Mouse (Mus musculus): Measurements from ENCODE around the gene Sntb2. TPM values are rescaled to one million over a fixed set of nuclear protein-coding genes. Genes with fewer than 3 reads are reported as not detected.

Sntb2 gene
- total and polyA plus RNA-seq, 2 experiments from 2014 or later = 3.0 to 6.9 TPM

DNA sequence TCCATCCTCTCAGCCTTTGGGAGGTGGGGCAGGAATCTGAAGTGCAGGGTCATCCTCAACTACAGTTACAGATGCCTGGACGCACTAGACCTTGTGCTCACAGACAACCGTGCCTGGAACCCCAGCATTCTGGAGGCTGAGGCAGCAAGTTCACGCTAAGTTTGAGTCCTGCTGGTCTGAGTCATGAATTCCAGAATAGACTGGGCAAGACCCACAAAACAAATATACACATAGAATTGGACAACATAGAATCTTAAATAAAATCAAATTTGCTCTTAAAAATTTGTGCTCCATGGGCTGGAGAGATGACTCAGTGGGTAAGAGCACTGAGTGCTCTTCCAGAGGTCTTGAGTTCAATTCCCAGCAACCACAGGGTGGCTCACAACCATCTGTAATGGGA, 21.5 kb downstream of the Sntb2 start:
- Histone ChIP-seq H3K9me3 (ENCODE audit: low read length) (no peaks in the 10 kb centered on the region), H3K27me3 (ENCODE audit: insufficient read depth, low read length) (no peaks in the 10 kb centered on the region; the same call in 1 of the 2 replicates), H3K4me2 (ENCODE audit: low read depth) (no peak overlapping the region), H3K9ac (no peak overlapping the region), H3K4me1 (ENCODE audit: insufficient read depth) (no peaks in the 10 kb centered on the region), H3K4me3 (ENCODE audit: low read depth, low read length) (no peak overlapping the region), H3K27ac (ENCODE audit: low read depth, low read length) (no peak overlapping the region), H3K36me3 (ENCODE audit: insufficient read depth) (no peaks in the 10 kb centered on the region)
- 81% methylated on average over 3 of the region's 3 CpGs for WGBS
- ATAC-seq (no peak), DNase-seq (no peak)
- no peak for TF ChIP-seq CTCF (IDR thresholded peaks at IDR 0.05; ENCODE audit: low read depth)

DNA sequence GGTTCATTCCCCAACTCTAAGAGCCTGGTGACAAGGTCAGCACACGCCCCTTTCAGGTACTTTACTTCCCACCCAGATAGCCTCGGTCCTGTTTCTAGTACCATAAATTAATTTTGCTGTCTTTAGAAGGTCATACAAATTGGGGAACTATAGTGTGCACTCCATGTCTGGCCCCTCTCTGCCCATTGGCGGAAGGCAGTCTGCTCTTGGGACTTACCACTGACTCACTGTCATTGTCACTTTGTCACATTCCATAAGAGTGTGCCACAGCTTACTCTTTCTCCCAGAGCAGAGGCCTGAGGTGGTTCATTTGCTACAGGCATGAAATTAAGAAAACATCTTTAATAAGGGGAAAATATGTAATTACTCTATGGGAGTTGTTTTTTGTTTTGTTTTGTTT, 22.7 kb downstream of the Sntb2 start:
- no peaks in the 10 kb centered on the region for H3K27me3 ChIP-seq (ENCODE audit: insufficient read depth, low read length)
- H3K9me3 ChIP-seq (ENCODE audit: low read length) = no peaks in the 10 kb centered on the region
- no peak overlapping the region for H3K4me3 ChIP-seq (ENCODE audit: low read depth, low read length)
- DNase-seq (no peak), ATAC-seq (no peak)
- TF ChIP-seq CTCF (IDR thresholded peaks at IDR 0.05; ENCODE audit: low read depth) = no peak
- no peaks in the 10 kb centered on the region for H3K4me1 ChIP-seq (ENCODE audit: insufficient read depth)
- no peak overlapping the region for H3K4me2 ChIP-seq (ENCODE audit: low read depth)
- WGBS = 94% methylated on average over 3 of the region's 3 CpGs
- H3K27ac ChIP-seq (ENCODE audit: low read depth, low read length) = no peak overlapping the region
- no peak overlapping the region for H3K9ac ChIP-seq
- H3K36me3 ChIP-seq (ENCODE audit: insufficient read depth) = no peaks in the 10 kb centered on the region

DNA sequence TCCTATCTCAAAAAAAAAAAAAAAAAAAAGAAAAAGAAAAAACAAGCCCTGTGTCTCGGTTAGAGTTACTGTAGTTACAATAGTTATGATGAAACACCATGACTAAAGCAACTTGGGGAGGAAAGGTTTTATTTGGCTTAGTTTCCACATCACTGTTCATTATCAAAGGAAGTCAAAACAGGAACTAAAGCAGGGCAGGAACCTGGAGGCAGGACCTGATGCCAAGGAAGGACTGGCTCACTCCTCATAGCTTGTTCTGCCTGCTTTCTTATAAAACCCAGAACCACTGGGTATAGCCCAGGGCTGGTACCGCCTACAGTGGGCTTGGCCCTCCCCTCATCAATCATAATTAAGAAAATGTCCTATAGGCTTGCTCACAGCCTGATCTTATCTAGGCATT, 24.1 kb downstream of the Sntb2 start:
- Histone ChIP-seq H3K36me3 (ENCODE audit: insufficient read depth) (no peaks in the 10 kb centered on the region), H3K4me2 (ENCODE audit: low read depth) (no peak overlapping the region), H3K4me1 (ENCODE audit: insufficient read depth) (no peaks in the 10 kb centered on the region), H3K27ac (ENCODE audit: low read depth, low read length) (no peak overlapping the region), H3K27me3 (ENCODE audit: insufficient read depth, low read length) (no peaks in the 10 kb centered on the region), H3K4me3 (ENCODE audit: low read depth, low read length) (no peak overlapping the region), H3K9me3 (ENCODE audit: low read length) (no peaks in the 10 kb centered on the region), H3K9ac (no peak overlapping the region)
- no peak for TF ChIP-seq CTCF (IDR thresholded peaks at IDR 0.05; ENCODE audit: low read depth)
- 81% methylated on average over 2 of the region's 2 CpGs for WGBS
- DNase-seq = no peak
- ATAC-seq = no peak

DNA sequence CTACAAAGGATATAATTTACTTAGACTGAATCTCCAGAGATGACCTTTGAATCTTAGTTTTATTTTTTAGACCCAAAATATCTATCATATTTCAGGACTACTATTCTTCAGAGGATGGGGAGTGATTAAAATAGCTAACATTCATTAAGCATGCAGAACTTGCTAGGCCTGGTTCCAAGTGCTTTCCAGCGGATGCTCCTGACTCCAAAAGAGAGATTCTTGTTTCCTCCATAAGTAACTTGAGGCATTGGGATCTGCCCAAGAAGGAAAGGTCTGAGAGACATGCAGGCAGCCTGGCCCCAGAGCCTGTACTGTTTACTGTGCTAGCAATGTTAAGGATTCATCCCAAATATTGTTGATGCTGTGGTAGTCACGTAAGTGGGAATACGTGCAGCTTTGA, 26.8 kb downstream of the Sntb2 start:
- Histone ChIP-seq H3K4me1 (ENCODE audit: insufficient read depth) (no peaks in the 10 kb centered on the region), H3K27ac (ENCODE audit: low read depth, low read length) (no peak overlapping the region), H3K9me3 (ENCODE audit: low read length) (no peaks in the 10 kb centered on the region), H3K4me2 (ENCODE audit: low read depth) (no peak overlapping the region), H3K27me3 (ENCODE audit: insufficient read depth, low read length) (no peaks in the 10 kb centered on the region), H3K36me3 (ENCODE audit: insufficient read depth) (no peaks in the 10 kb centered on the region), H3K4me3 (ENCODE audit: low read depth, low read length) (no peak overlapping the region), H3K9ac (no peak overlapping the region)
- DNase-seq = no peak
- ATAC-seq = no peak
- no peak for TF ChIP-seq CTCF (IDR thresholded peaks at IDR 0.05; ENCODE audit: low read depth)
- 77% methylated on average over 3 of the region's 3 CpGs for WGBS

- DNase-seq (no peak), ATAC-seq (no peak)
- TF ChIP-seq CTCF (IDR thresholded peaks at IDR 0.05; ENCODE audit: low read depth) = no peak
- no peaks in the 10 kb centered on the region for H3K36me3 ChIP-seq (ENCODE audit: insufficient read depth)
- no peak overlapping the region for H3K27ac ChIP-seq (ENCODE audit: low read depth, low read length)
- WGBS = 34% methylated on average over 6 of the region's 6 CpGs
- no peaks in the 10 kb centered on the region for H3K9me3 ChIP-seq (ENCODE audit: low read length)
- no peaks in the 10 kb centered on the region for H3K27me3 ChIP-seq (ENCODE audit: insufficient read depth, low read length)
- no peak overlapping the region for H3K9ac ChIP-seq
- no peak overlapping the region for H3K4me2 ChIP-seq (ENCODE audit: low read depth)
- no peaks in the 10 kb centered on the region for H3K4me1 ChIP-seq (ENCODE audit: insufficient read depth)
- no peak overlapping the region for H3K4me3 ChIP-seq (ENCODE audit: low read depth, low read length)
Measured at GRCm38 (mm10) chr8:106963365-106963764, 27.8 kb downstream of the Sntb2 start.

DNA sequence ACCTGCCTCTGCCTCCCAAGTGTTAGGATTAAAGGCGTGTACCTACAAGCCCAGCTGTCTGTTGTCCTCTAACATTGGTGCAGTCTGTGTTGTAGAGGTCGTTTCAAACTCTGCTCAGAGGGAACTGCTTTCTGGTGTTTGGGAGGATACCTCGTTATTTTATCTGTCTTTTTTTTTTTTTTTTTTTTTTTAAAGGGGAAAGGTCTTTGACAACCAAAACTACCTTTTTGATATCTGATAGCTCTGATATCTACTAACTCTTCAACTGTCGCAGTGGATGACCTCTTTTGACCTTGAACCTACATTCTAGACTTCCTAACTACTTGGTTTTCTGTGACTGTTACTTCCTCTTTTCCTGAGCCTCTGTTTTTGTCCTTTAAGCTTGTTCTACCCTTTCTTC, 29.0 kb downstream of the Sntb2 start:
- no peak for DNase-seq
- Histone ChIP-seq H3K4me3 (ENCODE audit: low read depth, low read length) (no peak overlapping the region), H3K36me3 (ENCODE audit: insufficient read depth) (no peaks in the 10 kb centered on the region), H3K9me3 (ENCODE audit: low read length) (no peaks in the 10 kb centered on the region), H3K27me3 (ENCODE audit: insufficient read depth, low read length) (no peaks in the 10 kb centered on the region), H3K9ac (no peak overlapping the region), H3K27ac (ENCODE audit: low read depth, low read length) (no peak overlapping the region), H3K4me2 (ENCODE audit: low read depth) (no peak overlapping the region), H3K4me1 (ENCODE audit: insufficient read depth) (no peaks in the 10 kb centered on the region)
- TF ChIP-seq CTCF (IDR thresholded peaks at IDR 0.05; ENCODE audit: low read depth) = no peak
- no peak for ATAC-seq
- WGBS = 65% methylated on average over 4 of the region's 4 CpGs

- WGBS = 83% methylated on average over 3 of the region's 3 CpGs
- H3K4me2 ChIP-seq (ENCODE audit: low read depth) = no peak overlapping the region
- no peaks in the 10 kb centered on the region for H3K4me1 ChIP-seq (ENCODE audit: insufficient read depth)
- ATAC-seq = no peak
- no peak for DNase-seq
- H3K36me3 ChIP-seq (ENCODE audit: insufficient read depth) = no peaks in the 10 kb centered on the region
- no peak overlapping the region for H3K4me3 ChIP-seq (ENCODE audit: low read depth, low read length)
- H3K9ac ChIP-seq = no peak overlapping the region
- TF ChIP-seq CTCF (IDR thresholded peaks at IDR 0.05; ENCODE audit: low read depth) = no peak
- no peaks in the 10 kb centered on the region for H3K9me3 ChIP-seq (ENCODE audit: low read length)
- H3K27ac ChIP-seq (ENCODE audit: low read depth, low read length) = no peak overlapping the region
- no peaks in the 10 kb centered on the region; the same call in 1 of the 2 replicates for H3K27me3 ChIP-seq (ENCODE audit: insufficient read depth, low read length)
Measured at GRCm38 (mm10) chr8:106969964-106970363, 34.4 kb downstream of the Sntb2 start.

- Histone ChIP-seq H3K4me2 (ENCODE audit: low read depth) (no peak overlapping the region), H3K9ac (no peak overlapping the region), H3K36me3 (ENCODE audit: insufficient read depth) (no peaks in the 10 kb centered on the region), H3K9me3 (ENCODE audit: low read length) (no peaks in the 10 kb centered on the region), H3K4me1 (ENCODE audit: insufficient read depth) (no peaks in the 10 kb centered on the region), H3K27me3 (ENCODE audit: insufficient read depth, low read length) (no peaks in the 10 kb centered on the region; the same call in 1 of the 2 replicates), H3K4me3 (ENCODE audit: low read depth, low read length) (no peak overlapping the region), H3K27ac (ENCODE audit: low read depth, low read length) (no peak overlapping the region)
- no peak for TF ChIP-seq CTCF (IDR thresholded peaks at IDR 0.05; ENCODE audit: low read depth)
- 66% methylated on average over 5 of the region's 5 CpGs for WGBS
- no peak for DNase-seq
- no peak for ATAC-seq
Measured at GRCm38 (mm10) chr8:106971916-106972315, 36.4 kb downstream of the Sntb2 start.

Measured in forebrain, postnatal 0 days (tissue).